Mouse (Mus musculus) naive thymus-derived CD4-positive, alpha-beta T cell, adult 2 months (primary cell): ENCODE results near the gene Serpina3f.
"Not testable (repeated sequence)": the region's sequence is repeated elsewhere in the genome, so short reads cannot be mapped to it uniquely, and the experiment has no call there.

Source experiments
- DNase-seq: peaks from one replicate; pipeline ENCODE4 v3.0.0-alpha.2; 2011; ENCODE audit warnings: low read depth

Gene Serpina3f

DNA sequence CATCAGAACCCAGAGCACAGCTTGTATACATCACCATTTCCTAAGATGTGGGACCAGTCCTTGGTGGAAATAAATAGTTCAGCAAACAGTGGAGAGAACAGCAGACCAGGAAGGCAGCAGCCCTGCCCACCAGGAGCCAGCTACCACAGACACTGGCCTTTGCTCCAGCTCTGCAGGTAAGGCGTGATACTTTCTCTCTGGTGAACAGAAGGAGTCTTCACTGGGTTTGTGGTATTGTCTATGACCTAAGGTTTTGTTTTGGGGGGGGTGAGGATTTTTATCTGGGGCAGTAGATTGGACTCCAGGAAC is at the start of gene Serpina3f:
Gene Serpina3f (plus strand): TSS at position 100 of the 309 bp plus-strand sequence.
- DNase-seq, result no peak

DNA sequence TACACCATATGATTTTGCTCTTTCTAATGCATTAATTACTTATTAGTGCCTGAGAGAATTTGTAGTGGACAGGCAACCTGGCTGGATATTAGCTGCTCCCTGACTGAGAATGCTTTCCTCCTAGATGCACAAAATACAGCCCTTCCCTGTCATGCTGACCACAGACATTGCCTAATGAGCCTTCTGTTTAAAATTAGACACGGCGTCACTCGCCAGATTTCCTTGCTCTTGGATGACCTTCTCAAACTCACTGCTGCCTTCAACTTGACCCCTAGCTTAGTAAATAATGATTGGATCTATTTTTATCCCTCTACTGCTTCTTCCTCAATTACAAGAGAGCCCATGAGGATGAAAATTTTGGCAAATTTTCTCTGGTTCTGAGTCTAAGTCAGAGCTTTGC is 39.6 kb upstream of the Serpina3f start:
- no peak for DNase-seq

- no peak for DNase-seq
These were observed 38.7 kb upstream of the Serpina3f start for GRCm38 (mm10) chr12:104175636-104176035.

GRCm38 (mm10) chr12:104178577-104178976 is 35.8 kb upstream of the Serpina3f start:
- DNase-seq, result no peak

- no peak for DNase-seq
These were observed 35.4 kb upstream of the Serpina3f start for GRCm38 (mm10) chr12:104178987-104179386.

DNA sequence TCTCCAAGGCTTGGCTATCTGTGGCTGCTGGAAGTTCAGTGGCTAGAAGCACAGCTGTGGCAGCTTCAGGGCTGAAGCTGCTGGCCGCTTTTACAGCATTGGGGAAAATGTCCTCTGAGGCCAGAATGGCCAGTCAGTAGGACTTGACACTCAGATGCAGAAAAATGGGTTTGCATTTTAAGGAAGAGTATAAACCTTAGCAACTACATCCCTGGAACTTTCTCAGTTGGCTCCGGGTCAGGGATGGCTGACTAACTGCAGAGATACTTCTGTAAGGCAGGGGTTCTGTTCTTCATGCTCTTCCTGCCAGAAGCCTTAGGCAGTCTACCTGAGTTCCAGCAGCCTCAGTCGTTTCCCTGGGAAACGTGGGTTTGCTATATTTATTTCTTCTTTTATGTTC is 29.3 kb upstream of the Serpina3f start:
- DNase-seq, result no peak

GRCm38 (mm10) chr12:104186041-104186581 is 28.2 kb upstream of the Serpina3f start:
- no peak for DNase-seq

DNA sequence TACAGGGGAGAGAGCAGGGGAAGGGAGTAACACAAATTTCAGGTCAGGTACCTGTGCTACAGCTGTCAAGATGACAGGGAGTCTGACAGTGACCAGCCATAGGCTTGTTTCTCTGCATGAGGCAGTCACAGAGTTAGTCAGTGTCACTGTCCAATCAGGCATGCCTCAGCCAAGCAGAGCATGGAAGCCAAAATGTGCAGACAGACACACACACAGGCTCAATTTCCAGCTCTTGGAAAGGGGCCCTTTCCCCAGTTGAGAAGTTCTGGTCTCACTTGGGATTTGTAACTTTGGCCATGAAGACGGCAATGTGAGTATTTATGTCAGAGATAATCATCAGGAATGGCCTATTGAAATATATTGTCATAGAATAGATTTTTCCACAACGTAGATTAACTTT is 25.1 kb upstream of the Serpina3f start:
- DNase-seq, result no peak

DNA sequence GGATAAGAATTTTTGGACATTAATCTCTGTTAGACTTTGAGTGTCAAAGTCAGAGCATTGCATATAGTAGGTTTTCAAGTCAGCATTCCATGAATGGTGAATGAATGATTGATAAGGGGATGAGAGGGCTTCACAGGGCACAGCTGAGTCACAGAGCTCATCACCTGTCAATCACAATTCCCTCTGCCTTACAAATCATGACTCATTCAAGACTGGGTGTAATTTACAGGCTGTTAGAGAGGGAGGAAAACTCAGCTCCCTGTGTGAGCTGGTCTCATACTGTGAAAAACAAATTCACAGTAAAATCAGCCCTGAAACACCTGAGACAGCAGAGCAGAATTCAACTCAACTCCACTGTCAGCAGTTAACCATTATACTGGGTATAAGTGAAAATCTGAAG is 23.5 kb upstream of the Serpina3f start:
- no peak for DNase-seq

DNA sequence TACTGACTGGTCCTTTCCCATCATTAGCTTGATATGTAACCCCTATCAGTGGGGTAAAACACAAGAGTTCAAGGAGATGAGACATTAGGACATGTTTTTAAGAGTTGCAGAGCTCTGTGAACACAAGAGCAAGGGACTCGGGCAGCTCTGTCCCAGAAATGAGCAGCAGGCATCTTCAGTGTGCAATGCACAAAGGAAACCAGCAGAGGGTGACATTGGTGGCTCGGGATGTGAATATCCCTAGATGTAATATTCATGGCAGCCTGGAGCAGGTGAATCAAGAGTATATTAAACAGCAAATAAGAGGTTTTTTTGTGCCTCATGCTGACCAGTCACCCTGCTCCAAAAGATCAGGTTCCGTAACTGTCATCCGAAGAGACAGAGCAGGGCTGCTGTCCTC is 5.2 kb upstream of the Serpina3f start:
- no peak for DNase-seq

- DNase-seq, result no peak
These were observed 4.5 kb upstream of the Serpina3f start for GRCm38 (mm10) chr12:104209802-104210201.

DNA sequence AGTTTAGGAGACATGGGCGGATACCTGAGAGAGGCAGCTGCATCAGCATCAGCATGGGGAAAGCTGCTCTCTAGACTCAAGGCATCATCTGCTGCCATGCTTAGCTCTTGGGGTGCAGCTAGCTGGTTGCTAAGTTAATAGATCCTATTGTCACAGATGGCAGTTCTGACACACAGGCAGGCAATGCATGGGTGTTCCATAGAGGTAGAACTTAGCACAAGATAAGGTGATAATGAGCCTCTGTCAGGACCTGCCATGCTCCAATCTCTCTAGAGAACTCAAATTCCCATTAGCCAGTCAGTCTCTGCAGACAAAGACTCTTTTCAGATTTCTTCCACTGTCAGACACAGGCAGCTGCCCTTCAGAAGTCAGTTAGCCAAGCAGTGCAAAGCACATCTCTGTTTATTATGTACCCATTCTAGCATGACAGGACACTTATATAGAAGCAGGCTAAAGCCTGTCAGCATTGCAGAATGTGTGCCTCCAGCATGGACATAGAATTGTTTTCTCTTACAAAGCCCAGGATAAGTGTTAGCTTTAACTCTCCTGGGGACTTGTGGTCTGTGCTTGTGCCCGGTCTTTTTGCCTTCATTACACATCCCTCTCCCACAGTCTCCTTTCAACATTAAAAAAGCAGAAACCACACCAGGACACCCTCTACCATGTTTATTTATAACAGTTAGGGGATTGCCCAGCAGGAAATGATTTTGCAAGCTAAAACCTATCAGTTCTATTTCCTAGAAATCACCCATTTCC is 477 bp upstream of the Serpina3f start:
- DNase-seq, result no peak

GRCm38 (mm10) chr12:104215249-104215648 is 905 bp downstream of the Serpina3f start:
- DNase-seq, result no peak

DNA sequence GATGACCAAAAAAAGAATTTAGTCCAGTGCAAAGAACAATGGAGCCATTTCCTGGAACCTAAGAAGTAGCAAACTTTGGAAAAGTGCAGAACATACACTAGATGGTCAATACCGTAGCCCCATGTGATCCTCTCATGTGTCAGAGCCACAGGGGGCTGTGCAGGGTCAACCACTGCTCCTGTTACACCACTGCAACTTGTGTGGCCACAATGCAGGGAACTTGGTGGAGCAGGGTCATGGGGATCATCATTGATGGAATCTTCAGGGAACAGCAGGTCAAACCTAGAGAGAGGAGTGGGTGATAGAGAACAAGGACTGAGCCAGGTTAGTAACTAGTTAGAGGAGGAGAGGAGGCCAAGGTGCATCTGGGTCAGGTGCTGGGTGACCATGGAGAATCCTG is 7.3 kb downstream of the Serpina3f start:
- DNase-seq, result no peak

- no peak for DNase-seq
These were observed 9.3 kb downstream of the Serpina3f start for GRCm38 (mm10) chr12:104223690-104224089.

DNA sequence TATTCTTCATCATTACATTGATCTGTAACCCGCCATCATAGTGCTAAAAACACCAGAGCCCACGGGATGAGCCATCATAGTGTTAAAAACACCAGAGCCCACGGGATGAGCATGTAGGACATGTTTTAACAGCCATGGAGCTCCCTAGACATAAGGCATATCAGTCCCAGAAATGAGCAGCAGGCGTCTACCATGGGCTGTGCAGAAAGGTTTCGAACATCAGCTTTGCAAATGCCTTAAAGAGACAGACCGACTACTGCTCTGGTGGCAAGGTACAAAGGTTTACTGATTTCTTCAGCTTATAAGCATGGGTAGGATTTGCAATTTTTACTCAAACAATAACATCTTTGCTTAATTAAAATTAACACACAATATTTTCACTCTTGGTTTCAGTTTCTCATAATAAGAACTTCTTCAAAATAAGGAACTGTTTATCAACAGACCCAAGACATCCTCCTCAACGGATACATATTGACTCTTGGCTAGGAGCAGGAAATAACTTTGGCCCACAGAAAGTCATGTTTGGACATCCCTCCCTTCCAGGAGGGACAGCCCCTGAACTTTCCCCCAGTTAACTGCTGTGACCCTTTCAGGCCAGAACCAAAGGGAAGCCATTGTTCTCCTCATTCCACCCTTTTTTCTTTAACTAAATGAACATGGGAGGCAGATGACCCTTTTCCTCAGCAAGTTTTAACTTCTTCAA is 10.4 kb downstream of the Serpina3f start:
- DNase-seq, result no peak

DNA sequence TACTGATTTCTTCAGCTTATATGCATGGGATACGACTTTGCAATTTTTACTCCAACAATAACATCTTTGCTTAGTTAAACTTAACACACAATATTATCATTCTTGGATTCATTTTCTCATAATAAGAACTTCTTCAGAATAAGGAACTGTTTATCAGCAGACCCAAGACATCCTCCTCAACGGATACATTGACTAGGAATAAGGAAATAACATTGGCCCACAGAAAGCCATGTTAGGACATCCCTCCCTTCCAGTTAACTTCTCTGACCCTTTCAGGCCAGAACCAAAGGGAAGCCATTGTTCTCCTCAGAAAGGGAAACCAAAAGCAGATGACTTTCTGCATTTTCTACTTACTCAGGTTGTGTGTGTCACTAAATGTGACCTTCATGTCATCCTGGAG is 16.4 kb downstream of the Serpina3f start:
- no peak for DNase-seq

DNA sequence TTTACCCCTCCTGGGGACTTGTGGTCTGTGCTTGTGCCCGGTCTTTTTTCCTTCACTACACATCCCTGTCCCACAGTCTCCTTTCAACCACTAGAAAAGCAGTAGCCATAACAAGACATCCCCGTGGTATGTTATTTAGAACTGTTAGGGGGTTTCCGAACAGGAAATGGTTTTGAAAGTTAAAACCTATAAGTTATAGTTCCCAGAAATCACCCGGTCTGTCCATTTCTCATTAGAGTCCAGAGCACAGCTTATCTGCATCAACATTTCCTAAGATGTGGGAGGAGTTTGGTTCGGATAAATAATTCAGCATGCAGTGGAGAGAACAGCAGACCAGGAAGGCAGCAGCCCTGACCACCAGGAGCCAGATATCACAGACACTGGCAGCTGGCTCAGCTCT is 21.6 kb downstream of the Serpina3f start, which contains the start of gene Serpina3g:
Gene Serpina3g (plus strand): TSS at position 331 of the 400 bp plus-strand sequence.
- no peak for DNase-seq

GRCm38 (mm10) chr12:104238048-104238447 is 23.7 kb downstream of the Serpina3f start:
- not testable (repeated sequence) for DNase-seq

DNA sequence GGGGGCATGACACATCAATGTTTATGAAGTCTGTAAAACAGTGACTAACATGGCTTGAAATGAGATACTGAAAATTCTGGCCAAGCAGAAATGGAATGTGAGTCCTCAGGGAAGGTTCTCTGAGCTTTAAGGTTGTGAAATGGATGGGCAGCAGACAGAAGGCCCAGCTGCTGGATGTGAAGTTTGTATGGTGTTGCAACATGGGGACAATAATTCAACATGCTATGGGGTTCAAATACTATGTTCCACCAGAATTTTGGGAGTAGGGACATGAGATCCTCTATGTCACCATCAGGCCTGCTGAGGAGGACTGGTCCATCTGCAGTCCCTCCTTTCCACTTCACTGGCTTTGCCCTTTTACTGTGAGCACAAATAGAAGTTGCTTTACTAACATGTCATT is 29.0 kb downstream of the Serpina3f start:
- DNase-seq, result no peak

- no peak for DNase-seq
These were observed 30.7 kb downstream of the Serpina3f start for GRCm38 (mm10) chr12:104245092-104245491.

DNA sequence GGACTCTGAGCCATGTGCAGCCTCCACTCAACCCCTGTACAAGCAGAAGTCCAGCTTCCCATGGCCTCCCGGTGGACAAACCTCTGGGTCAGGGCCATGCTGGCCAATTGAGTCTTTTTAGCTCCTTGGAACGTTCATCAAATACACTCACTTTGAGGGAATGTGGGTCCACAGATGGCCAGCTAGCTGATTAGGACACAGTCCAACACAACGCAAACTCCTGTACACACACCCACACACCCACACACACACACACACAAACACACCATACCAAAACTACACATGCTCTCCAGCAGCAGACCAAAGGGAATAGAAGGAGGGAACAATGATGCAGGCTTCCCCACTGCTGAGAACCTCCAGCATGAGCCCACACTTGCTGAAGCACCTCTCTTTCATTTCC is 31.3 kb downstream of the Serpina3f start:
- no peak for DNase-seq

DNA sequence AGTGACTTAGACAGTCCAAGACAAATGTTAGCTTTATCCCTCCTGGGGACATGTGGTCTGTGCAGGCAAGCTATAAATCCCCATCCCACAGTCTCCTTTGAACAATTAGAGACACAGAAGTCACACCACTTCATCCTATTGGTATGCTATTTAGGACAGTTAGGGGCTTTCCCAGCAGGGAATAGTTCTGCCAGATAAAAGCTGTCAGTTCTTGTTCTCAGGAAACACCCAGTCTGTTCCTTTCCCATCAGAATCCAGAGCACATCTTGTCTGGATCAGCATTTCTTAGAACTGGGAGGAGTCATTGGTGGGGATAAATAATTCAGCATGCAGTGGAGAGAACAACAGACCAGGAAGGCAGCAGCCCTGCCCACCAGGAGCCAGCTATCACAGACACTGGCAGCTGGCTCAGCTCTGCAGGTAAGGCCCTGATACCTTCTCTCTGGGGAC is 33.2 kb downstream of the Serpina3f start:
- no peak for DNase-seq
